Mouse (Mus musculus) macrophage (primary cell): ENCODE data around the gene Lrrc8e. TPM values are rescaled to one million over a fixed set of nuclear protein-coding genes. Genes with fewer than 3 reads are reported as not detected.
"Not testable (repeated sequence)": the region's sequence is repeated elsewhere in the genome, so short reads cannot be mapped to it uniquely, and the experiment has no call there.

Experiments used
- H3K27ac ChIP-seq: fragments of 350-480 bp; formaldehyde crosslinking; 2 replicates; pipeline ENCODE4 v1.9.0; 2021
- H3K36me3 ChIP-seq: fragments of 350-480 bp; formaldehyde crosslinking; 2 replicates; pipeline ENCODE4 v1.9.0; 2021; ENCODE audit errors: inconsistent target
- H3K4me3 ChIP-seq: fragments of 350-480 bp; formaldehyde crosslinking; 2 replicates; pipeline ENCODE4 v1.9.0; 2021; ENCODE audit errors: inconsistent target
- H3K79me2 ChIP-seq: fragments of 350-480 bp; formaldehyde crosslinking; 2 replicates; pipeline ENCODE4 v1.9.0; 2021; ENCODE audit errors: inconsistent target
- WGBS: methylation state at CpG from one replicate; pipeline ENCODE4 v1.1.7; 2026; ENCODE audit warnings: inconsistent platforms; ENCODE audit not compliant: missing documents; 5-methylcytosine and 5-hydroxymethylcytosine counted together
- polyA plus RNA-seq: library from polyadenylated mRNA; stranded (reverse); fragments of 250-400 nt; gene quantifications from 3 replicates; pipeline ENCODE4 v1.2.4, GENCODE M21; 2018; ENCODE audit warnings: inconsistent platforms

The Lrrc8e gene
- polyA plus RNA-seq, 1 experiment from 2014 or later: not detected

DNA sequence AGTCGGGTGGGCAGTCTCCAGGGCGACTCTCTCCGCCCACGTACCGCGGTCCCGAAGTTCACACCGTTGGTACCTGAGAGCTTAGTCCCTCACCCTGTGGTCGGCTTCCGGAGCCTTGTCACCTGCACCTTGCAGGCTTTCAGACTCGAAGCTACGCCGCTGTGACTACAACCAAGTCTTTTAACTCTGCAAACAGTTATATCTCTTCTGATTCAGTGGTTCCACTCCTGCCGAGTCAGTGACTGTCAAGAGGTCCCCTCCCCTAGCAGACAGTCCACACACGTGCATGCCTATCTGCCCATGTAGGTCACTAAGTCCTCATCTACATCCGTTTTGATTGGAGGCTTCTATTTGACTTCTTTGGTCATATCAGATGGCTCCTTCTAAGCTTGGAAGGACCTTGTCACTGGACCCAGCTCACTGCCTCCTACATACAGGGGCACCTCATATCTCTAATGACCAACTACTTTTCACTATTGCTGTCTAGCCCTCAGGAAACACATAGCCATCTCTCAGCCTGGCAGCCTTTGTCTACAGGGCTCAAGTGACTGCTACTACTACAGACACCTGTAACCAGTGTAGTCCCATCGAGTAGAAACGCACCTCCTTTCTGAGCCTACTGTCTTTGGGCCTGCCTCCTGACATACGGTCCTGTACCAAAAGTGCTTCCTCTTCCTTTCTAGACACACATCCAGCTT lies 12.7 kb downstream of the Lrrc8e start:
- whole genome bisulfite sequencing: 6% methylated on average over 19 of the region's 19 CpGs
- H3K27ac ChIP-seq: peak overlapping the region; percentile 73

GRCm38 (mm10) chr8:4245061-4245460 lies 18.4 kb downstream of the Lrrc8e start:
- H3K36me3 ChIP-seq: peaks cover 53% of the 10 kb centered on the region
- no peak overlapping the region for H3K27ac ChIP-seq
- no peak overlapping the region for H3K4me3 ChIP-seq
- WGBS: 98% methylated on average over 5 of the region's 5 CpGs
- peaks cover 29% of the 10 kb centered on the region for H3K79me2 ChIP-seq

More for the DNA sequence above, 12.7 kb downstream of the Lrrc8e start:
- Histone ChIP-seq H3K79me2 (peaks cover 41% of the 10 kb centered on the region), H3K4me3 (peak overlapping the region; percentile 92), H3K36me3 (peaks cover 20% of the 10 kb centered on the region)

GRCm38 (mm10) chr8:4245737-4246136 lies 19.1 kb downstream of the Lrrc8e start:
- peaks cover 23% of the 10 kb centered on the region for H3K79me2 ChIP-seq
- 96% methylated on average over 13 of the region's 13 CpGs for WGBS
- peaks cover 53% of the 10 kb centered on the region for H3K36me3 ChIP-seq
- no peak overlapping the region for H3K4me3 ChIP-seq
- no peak overlapping the region for H3K27ac ChIP-seq

GRCm38 (mm10) chr8:4247241-4247640 lies 20.6 kb downstream of the Lrrc8e start:
- no peak overlapping the region for H3K4me3 ChIP-seq
- 97% methylated on average over 8 of the region's 8 CpGs for WGBS
- peaks cover 8% of the 10 kb centered on the region; the same call in 1 of the 2 replicates for H3K79me2 ChIP-seq
- no peak overlapping the region for H3K27ac ChIP-seq
- H3K36me3 ChIP-seq: peaks cover 53% of the 10 kb centered on the region

- H3K36me3 ChIP-seq: peaks cover 45% of the 10 kb centered on the region
- H3K79me2 ChIP-seq: no peaks in the 10 kb centered on the region; the same call in 1 of the 2 replicates
- WGBS: 97% methylated on average over 15 of the region's 15 CpGs
- H3K4me3 ChIP-seq: no peak within 1 kb of the TSS
- H3K27ac ChIP-seq: no peak within 1 kb of the TSS
Measured at GRCm38 (mm10) chr8:4247951-4248540, 21.4 kb downstream of the Lrrc8e start, which contains the start of gene Tgfbr3l. Gene Tgfbr3l (plus strand): TSS chr8:4248214.

DNA sequence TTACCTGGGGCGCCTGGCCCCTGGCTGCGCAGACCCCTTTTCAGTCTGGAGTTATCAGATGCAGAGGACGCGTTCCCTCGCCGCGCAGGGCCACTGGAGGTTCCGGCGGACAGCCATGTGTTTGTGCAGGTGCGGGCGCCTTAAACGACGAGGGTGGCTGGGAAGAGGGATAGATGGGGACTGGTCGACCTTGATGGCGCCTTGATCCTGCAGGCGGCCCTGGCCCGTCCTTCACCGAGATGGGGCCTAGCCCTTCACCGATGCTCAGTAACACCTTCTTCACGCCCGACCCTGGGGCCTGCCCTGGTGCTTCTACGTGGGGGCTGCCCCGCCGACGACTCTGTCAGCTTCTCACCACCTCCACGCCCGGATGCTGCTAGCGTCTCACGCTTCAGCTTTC lies 22.6 kb downstream of the Lrrc8e start:
- Histone ChIP-seq H3K27ac (no peak overlapping the region), H3K79me2 (peaks cover 3% of the 10 kb centered on the region; the same call in 1 of the 2 replicates), H3K4me3 (no peak overlapping the region), H3K36me3 (peaks cover 34% of the 10 kb centered on the region)
- 84% methylated on average over 22 of the region's 29 CpGs for WGBS

DNA sequence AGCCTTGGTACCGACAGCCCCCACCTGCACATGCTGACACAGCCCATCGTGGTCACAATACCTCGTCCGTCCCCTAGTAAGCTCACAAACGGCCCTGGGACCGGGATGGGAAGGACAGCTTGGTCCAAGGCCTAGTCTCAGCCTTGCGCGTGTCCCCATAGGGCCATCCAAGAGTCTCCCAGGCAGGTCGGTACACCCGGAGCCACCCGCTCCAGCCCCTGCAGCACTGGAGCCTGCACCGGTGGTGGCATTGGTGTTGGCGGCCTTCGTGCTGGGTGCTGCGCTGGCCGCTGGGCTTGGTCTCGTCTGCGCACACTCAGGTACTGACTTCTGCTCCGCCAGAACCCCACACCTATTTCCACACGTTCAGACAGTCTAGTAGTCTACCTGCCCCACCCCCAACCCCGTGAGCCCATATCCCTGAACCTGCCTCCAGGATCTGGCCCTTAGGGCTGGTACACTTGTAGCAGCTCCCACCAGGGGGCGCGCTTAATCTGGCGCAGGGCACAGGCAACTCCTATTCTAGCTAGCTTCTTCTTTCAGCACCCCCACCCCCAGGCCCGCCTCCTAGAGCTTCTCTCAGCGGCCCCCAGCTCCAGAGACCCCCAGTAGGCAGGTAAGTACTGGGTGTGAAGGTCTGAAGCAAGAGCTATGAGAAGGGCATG lies 23.8 kb downstream of the Lrrc8e start:
- H3K27ac ChIP-seq: no peak overlapping the region
- peaks cover 30% of the 10 kb centered on the region for H3K36me3 ChIP-seq
- H3K79me2 ChIP-seq: peaks cover 5% of the 10 kb centered on the region; the same call in 1 of the 2 replicates
- 64% methylated on average over 23 of the region's 26 CpGs for WGBS
- no peak overlapping the region for H3K4me3 ChIP-seq

DNA sequence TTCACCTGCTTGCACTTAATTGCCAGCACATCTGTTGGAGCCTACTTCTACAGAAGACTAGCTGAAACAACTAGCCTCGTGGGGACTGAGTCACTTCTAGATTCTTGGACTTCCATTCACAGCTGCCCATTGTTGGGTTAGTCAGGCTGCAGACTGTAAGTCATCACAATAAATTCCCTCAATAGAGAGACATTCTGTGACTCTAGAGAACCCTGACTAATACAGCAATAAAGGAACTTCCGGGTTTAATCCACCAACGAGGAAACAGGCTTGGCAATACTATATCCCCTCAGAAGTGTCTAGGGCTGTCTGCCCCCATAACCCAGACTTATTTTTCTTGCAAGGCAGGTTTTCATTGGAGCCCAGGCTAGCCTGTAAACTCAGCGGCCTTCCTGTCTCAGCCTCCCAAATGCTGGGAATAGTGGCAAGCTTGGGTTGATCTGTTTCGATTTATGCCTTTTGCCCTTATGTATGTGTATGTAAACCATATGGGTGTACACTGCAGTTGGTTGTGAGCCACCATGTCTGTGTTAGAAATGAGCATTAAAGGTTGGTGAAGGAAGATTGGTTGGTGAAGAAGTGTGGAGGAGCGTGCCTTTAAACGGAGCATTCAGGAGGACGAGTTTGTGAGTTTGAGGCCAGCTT lies 25.6 kb downstream of the Lrrc8e start:
- peaks cover 24% of the 10 kb centered on the region; the same call in 1 of the 2 replicates for H3K36me3 ChIP-seq
- peak overlapping the region; percentile 36 for H3K27ac ChIP-seq
- H3K79me2 ChIP-seq: peaks cover 5% of the 10 kb centered on the region; the same call in 1 of the 2 replicates
- 44% methylated on average over 8 of the region's 8 CpGs for WGBS
- peak overlapping the region; percentile 67 for H3K4me3 ChIP-seq

DNA sequence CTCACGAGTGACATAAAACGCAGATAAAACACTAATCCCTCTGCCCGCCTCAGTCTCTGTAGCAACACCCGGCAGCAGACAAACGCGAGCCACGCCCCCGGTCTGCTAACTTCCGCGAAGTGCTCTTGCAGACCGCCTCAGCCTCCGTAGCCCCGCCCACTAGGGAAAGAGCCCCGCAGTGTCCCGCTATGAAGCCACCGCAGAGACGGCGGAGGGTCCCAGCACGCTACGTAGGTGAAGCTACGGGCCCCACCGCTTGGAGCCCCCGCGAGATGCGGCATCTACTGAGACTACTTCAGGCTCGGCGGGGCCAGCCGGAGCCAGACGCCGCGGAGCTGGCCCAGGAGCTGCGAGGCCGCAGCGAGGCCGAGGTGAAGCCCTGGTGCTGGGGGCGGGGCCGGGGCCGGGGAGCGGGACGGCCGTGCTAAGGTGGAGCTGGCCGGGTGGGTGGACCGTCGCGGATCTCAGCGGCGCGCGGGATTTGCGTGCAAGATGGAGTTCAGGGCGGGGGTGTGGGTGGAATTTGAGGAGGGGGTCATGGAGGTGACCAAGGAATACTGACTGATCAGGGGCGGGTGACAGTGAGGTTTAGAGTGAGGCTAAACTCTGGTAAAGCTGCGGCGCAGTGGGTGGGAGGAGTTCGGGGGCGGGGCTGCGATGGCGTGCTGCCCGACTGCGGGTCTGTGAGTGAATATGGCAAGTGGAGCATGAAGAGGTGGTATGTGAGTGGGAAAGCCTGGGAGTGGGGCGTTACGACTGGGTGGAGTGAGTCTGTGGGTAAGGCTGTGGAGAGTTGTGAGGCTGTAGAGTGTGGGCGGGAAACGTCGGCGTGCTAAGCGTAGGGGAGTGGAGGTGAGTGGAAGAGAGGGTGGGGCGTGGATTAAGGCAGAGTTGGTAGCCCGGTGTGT lies 26.6 kb downstream of the Lrrc8e start, which contains the start of gene Snapc2:
TSS of gene Snapc2 (plus strand) at position 147 of the 908 bp plus-strand sequence.
- peaks cover 18% of the 10 kb centered on the region; the same call in 1 of the 2 replicates for H3K36me3 ChIP-seq
- peaks cover 5% of the 10 kb centered on the region; the same call in 1 of the 2 replicates for H3K79me2 ChIP-seq
- H3K27ac ChIP-seq: peak within 1 kb of the TSS; percentile 36
- H3K4me3 ChIP-seq: peak within 1 kb of the TSS; percentile 67
- under 1% methylated on average over 64 of the region's 69 CpGs for WGBS

- peaks cover 5% of the 10 kb centered on the region; the same call in 1 of the 2 replicates for H3K79me2 ChIP-seq
- peak overlapping the region; percentile 67 for H3K4me3 ChIP-seq
- H3K27ac ChIP-seq: no peak overlapping the region
- H3K36me3 ChIP-seq: peaks cover 18% of the 10 kb centered on the region; the same call in 1 of the 2 replicates
- WGBS: 75% methylated on average over 5 of the region's 6 CpGs
Measured at GRCm38 (mm10) chr8:4254001-4254400, 27.4 kb downstream of the Lrrc8e start.

- H3K4me3 ChIP-seq, H3K79me2 ChIP-seq, H3K27ac ChIP-seq: not testable (repeated sequence)
- 94% methylated on average over 7 of the region's 7 CpGs for WGBS
- H3K36me3 ChIP-seq: peaks cover 23% of the 10 kb centered on the region; the same call in 1 of the 2 replicates
Measured at GRCm38 (mm10) chr8:4255471-4255870, 28.8 kb downstream of the Lrrc8e start.

- no peak overlapping the region for H3K27ac ChIP-seq
- peaks cover 32% of the 10 kb centered on the region for H3K36me3 ChIP-seq
- peaks cover 5% of the 10 kb centered on the region; the same call in 1 of the 2 replicates for H3K79me2 ChIP-seq
- H3K4me3 ChIP-seq: no peak overlapping the region
- WGBS: 83% methylated on average over 4 of the region's 4 CpGs
Measured at GRCm38 (mm10) chr8:4256911-4257310, 30.3 kb downstream of the Lrrc8e start.

DNA sequence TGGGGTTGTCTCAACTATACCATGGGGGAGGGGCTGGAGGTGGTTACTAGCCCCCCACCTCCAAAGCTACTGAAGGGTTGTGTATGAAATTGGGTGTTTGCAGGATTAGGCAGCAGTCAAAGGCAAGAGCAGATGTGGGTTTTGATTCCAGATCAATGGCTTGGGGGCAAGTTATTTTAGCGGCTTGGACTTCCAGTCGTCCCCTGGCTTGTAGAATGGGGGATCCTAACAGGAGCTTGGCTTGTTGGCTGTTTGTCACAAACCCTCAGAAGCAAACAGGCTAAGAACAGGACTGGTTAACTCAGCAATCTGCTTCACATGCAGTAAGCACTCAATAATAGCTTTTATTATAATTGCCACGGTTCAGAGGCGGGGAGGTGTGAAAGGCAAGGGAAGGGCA lies 30.7 kb downstream of the Lrrc8e start:
- Histone ChIP-seq H3K4me3 (no peak overlapping the region), H3K36me3 (peaks cover 37% of the 10 kb centered on the region), H3K27ac (no peak overlapping the region), H3K79me2 (peaks cover 5% of the 10 kb centered on the region; the same call in 1 of the 2 replicates)
- WGBS: 97% methylated on average over 4 of the region's 4 CpGs
